Mouse (Mus musculus) CH12F3 (cell line): Measurements from ENCODE around the gene Apba1.

Source experiments
- in situ Hi-C: fragments of 300-500 bp; cut with MboI; formaldehyde crosslinking; loops from 2 replicates; pipeline ENCODE4 v1.14.3; 2020; ENCODE audit warnings: low sequenced_read_pairs

Apba1 gene

DNA sequence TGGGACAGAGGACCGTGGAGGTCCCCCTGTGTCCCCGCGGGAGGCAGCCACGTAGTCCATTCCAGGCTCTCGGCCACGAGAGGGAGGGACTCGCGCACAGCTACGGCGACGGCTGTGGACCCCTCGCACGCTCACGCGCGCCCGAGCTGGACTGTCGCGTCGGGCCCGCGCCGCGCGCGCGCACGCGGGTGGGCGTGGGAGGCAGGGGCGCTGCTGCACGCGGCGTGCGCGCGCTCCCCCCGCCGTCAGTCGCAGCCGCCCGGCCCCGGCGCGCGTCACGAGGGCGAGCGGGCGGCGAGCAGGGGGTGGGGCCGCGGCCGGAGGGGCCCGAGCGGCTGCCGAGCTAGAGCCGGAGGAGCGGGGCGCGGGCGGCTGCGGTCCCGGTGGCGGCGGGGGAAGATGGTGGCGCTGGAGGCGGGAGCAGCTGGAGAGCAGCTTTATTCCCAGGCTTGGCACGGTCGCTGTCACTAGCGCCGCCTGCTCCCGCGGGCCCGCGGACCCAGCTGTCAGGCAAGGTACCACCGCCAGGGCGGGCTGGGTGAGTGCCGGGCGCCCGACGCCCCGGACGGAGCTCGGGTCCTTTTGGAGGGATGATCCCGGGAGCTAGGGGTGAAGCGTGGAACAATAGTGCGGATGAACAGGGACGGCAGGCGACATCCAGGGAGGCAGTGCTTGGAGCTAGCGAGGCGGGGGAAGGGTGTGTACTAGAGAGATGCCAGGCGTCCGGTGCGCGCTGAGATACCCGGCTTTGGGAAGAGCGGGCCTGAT lies at the start of gene Apba1:
Gene Apba1 (plus strand): TSS at position 334 of the 768 bp plus-strand sequence.
- in situ Hi-C loops: no loop called here

DNA sequence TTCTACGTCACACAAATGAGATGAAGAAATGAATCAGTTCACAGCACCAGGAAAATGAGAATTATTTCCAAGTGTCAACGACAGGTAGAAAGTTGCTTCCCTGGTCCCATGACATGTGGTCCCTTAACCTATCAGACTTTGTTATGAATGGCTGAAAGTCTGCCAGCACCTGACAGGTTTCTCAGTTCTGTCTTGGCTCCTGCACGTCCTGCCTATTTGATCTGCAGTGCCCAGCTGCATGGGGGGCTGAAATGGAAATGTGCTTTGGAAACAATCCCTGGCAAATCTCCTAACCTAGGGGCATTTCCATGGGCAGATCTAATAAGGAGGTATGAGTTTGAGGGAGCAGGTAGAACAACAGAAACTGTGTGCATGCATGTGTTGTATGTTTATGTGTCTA lies 12.2 kb upstream of the Apba1 start:
- in situ Hi-C loops: no loop called here

DNA sequence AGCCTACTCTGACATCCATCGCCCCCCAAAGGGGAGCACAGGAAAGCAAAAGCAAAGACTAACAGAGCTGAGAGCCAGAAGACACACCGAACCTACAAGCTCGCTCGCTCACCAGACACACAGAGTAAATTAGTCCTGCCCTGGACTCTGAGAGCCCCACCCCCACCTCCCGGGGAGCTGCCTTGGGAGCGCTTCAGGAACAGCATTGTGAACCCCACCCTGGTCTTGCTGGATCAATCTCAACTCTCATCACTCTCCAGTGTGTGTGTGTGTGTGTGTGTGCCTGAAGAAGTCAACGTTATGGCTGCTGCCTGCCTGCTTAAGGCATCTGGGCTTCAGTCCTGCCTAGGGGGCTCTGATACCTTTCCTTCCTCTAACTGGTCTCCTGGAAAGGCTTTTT lies 1.7 kb upstream of the Apba1 start:
- in situ Hi-C loops: no loop called here

DNA sequence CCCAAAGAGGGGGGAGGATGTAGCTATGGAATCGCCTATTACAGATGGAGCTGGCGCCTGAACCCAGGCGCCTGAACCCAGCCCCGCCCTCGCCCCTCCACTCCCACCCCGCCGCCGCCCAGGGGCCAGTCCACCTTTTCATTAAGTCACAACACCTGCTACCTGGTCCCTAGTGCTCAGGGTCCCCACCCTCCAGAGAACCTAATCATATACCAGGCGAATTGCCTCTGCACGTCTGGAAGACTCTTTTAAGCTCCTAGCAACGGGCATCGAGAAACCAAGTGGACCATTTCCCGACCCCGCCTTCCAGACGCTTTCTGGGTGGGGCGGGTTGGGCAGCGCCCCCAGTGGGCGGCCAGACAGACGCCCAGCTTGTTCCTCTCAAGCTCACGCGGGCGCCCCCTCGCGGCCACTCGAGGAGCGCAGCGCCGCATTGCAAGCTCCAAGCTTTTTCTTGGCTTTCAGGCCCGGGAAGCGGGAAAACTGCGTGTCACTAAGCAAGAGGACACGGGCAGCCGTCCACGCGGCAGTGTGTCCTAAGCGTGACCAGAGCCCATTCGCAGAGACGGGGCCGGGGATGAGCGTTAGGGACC lies 630 bp upstream of the Apba1 start:
- in situ Hi-C loops: no loop called here

DNA sequence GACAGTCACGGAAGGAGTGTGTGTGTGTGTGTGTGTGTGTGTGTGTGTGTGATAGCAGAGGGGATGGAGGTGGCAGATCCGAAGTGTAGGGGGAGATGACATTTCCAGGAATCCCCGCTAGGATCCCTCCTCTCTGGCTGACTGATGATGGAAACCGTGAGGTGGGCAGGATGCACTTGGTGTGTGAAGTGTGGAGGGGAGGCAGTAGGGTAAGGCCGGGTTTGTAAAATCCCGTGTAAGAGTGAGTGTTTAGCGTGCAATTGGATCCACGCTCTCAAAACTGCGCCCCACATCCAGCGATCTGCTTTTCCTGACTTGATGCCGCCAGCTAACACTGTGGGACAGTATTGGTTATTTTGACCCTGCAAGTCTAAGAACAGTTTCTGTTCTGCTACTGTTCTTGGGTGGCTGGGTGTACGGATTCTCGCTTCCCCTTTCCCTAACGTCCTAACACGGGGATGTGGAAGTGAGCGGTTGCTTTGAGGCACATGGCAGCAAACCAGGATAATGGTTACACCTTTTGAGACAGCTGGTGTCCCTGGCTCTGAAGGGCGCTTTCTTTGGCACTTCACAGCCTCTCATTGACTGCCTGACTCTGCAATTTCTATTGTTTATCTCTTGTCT lies 747 bp downstream of the Apba1 start:
- in situ Hi-C loops: no loop called here

DNA sequence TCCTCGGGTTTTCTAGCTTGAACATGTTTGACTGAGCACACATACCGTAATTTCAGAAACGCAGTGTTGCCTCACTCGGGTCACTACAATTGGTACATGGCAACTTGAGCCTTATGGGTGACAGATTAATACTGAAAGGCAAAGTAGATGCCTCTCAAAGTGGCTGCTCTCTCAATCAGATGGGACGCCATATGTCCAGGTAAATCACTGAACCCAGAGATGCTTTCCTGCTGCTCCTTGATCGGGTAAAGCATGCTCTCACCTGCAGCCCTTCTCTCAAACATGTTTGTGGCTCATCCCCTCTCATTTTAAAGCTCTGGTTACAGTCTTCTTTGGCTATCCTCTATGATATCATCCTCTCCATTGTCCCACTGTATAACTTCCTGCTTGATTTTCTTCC lies 4.7 kb downstream of the Apba1 start:
- in situ Hi-C loops: no loop called here

DNA sequence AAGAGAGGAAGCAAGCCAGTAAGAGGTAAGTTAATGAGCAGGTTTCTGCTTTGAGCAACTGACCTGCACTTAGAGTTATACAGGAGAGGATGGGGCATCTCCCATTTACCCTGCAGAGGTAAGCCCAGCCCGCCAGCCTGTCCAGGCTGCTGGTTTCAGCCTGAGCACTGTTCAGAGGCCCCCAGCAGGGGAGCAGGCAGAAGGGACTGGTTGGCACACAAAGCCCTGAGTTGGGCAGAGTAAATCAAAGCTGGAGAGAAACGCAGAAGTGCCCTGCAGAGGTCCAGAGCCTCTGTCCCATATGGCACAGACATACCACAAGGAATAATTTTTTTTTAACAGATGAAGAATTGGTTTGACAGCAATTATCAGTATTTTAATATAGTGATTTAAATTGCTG lies 5.4 kb downstream of the Apba1 start:
- in situ Hi-C loops: no loop called here

DNA sequence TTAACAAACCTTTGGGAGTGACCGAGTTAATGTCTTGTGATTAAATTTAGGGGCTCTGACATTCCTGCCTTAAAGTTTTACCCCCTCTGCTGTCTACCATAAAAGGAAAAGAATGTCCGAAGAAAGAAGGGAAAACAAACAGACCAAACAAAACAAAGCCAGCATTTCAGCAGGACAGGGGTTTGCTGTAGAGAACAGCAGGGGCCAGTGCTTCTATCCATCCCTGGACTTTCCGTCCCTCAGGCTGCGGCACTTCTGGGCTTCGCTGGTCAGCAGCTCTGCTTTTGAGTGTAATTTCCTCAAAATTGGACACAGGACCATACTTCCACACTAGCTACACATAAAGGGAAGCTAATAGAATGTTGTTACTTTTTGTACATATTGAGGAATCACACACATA lies 10.2 kb downstream of the Apba1 start:
- in situ Hi-C loops: no loop called here

DNA sequence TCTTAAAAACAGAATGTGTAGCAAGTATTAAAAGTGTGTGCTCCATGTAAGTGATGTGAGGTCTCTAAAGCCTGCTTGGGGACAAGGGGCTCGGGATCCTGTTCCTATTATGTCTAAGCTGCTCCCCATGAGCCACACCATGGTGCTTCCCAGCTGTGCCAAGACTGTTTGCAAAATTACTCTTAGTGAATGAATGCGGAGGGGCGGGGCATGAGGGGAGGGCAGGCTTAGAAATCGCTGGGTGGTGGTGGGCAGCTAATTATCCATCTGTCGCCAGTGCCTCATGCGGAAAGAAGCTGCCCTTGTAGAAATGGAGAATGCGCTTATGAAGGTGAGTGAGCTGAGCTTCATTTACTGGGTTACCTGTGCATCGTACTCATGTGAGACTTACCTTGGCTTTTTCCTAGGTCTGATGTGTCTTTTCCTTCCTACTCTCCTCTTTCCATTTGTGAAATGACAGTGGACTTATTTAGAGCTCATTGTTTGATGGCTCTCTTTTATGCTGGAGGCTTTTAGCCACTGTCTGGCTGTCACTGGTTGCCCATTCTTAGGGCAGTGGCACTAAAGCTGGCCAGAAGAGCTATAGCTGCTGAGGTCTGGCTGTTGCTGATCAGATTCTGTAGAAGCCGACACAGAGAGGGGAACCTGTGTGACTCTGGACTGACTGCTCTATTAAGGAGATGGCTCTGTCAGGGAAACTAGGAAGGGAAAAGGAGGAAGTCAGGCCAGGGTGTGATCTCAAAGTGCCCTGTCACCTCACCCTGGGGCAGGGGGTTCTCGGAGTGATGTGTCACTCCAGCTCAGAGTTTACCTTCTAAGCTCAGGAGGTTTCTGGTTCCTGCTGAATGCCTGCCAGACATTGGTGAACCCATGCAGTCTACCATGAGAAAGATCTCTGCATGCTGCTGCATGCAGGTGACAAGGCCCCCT lies 12.1 kb downstream of the Apba1 start:
- in situ Hi-C loops: no loop called here

DNA sequence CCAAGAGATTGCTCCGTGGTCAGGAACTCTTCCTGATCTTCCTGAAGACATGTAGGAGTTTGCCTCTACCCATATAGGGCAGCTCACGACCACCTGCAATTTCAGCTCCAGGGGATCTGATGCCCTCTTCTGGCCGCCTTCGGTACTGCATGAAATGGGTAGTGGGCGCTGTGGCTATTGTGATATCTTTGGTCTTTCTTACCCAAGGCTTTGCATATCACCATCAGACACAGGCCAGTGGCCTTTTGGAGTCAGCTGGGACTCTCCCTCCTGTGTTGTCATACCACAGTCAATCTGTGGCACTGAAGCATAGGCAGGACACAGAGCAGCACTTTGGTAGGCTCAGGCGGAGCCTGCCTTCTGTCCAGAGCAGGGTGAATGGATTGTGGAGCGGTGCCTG lies 13.3 kb downstream of the Apba1 start:
- in situ Hi-C loops: no loop called here

DNA sequence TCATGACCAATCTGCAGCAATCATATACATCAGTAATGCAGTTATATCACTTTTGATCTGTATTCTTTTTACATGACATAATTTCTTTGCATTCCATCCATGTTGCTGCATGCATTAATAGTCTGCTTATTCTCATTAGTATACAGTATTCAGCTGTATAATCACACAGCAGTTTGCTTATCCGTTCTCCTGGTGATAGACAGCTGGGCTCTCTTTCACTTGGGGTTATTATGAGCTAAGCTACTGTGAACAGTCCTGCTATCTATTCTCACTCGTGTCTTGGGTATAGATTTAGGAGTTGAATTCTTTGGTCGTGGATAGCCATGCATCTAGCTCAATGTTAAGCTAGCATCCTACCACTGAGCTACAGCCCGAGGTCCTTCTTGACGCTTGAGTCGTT lies 16.7 kb downstream of the Apba1 start:
- in situ Hi-C loops: no loop called here

DNA sequence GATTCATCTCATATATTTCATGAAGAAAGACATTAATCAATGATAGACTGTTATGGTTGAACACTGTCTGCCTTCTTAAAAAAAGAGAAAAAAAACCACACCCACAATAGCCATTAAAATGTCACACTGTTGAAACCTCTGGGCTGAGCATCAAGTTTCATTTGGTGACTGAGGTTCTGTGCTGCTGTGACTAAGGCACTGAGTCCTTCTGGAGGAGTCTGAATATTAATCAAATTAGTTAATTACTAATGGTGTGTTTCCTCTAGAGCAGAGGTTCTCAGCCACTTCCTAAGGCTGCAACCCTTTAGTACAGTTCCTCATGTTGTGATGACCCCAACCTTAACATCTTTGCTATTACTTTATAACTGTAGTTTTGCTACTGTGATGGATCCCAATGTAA lies 20.4 kb downstream of the Apba1 start:
- in situ Hi-C loops: no loop called here

DNA sequence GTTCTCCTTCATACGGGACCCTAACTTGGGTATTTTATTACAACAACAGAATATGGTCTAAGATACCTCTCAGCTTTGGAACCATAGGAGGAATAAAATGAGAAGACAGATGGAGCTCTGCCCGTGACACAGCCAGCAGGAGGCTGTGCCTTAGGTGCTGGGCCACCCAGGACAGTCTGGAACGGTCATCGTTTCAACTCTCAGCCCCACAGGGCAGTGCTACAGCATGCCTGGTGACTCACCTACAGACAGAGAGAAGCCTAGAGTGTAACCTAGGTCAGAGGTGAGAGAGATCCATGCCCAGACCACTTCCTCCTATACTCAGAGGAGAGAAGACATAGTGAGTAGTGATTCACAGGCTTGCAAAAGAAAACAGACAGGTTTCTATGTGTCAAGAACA lies 21.4 kb downstream of the Apba1 start:
- in situ Hi-C loops: no loop called here

DNA sequence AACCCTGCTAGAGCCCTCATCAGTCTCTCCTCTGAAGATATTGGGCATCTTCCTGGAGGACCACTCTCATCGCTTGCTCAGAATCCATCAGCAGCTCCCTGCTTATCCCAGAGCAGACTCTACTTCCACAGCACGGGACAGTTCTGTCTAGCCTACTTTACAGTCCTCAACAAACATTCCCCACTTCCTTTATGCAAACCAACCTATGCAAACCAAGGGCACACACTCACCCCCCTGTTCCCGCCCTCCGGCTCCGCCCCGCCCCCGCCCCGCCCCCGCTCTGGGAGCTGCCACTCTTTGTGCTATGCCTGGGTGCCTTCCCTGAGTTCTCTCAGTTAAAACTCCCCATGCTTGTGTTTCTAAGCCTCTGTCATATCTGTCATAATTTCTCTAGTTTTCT lies 23.3 kb downstream of the Apba1 start:
- in situ Hi-C loops: no loop called here

DNA sequence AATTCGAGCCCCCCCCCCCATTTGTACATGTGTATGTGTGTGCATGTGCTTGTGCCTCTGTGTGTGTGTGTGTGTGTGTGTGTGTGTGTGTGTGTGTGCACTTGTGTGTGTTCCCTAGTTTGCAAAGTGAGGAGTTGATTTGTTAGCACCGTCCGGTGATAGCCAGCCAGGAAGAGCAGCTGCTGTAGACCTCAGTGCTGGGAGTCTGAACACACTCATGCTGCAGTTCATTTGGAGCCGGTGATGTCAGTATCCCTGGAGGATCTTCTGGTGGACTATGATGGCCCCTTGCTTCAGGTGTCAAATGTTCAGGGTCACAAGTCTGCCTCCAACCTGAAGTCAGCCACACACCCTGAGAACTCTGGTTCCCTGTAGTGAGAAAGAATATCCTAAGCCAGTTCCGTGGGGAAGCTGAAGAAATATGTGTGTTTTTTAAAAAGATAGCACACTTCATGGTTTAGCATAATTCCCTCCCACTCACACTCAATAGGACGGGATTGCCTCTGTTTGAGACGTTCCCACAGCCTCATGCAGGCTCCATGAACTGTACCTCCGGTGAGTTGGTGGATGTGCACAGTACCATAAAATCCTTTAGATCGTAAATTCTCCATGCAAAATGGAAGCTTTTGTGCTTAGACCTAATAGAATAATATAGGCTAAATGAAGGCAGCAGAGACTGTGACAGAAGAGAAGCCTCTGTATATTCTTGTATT lies 29.9 kb downstream of the Apba1 start:
- in situ Hi-C loops: no loop called here

DNA sequence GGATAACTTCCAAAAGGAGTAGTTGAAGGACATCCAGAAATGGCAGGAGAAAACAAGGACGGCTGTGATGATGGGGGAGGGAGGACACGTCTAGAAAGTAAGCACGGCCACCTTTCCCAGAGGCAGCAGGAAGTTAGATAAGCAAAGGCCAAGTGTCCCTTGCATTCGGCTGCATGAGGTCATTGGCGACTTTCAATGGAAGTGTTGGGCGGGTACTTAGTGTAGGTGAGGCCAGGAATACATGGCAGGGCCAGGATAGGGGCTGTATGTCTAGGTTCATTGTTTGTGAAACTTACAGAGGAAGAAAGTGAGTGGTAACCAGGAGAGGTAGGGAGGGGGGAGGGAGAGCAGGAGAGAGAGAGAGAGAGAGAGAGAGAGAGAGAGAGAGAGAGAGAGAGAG lies 33.0 kb downstream of the Apba1 start:
- in situ Hi-C loops: no loop called here

DNA sequence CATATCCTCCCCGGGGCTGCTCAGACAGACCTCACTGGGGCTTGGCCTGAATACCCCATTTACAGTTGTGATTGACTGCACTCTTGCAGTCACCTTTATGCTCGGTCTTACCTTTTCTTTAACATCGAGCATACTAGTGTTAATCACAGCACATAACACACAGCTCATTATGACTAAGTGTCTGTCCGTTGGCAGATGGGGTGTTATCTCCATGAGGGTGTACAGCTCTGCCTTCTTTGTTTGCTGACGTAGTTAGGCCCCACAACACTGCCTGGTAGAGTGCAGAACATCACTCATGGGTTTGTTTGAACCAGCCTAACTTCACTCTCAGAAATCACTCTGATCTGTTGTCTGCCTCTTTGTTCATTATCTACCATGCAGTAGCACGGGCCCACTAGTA lies 33.9 kb downstream of the Apba1 start:
- in situ Hi-C loops: no loop called here

DNA sequence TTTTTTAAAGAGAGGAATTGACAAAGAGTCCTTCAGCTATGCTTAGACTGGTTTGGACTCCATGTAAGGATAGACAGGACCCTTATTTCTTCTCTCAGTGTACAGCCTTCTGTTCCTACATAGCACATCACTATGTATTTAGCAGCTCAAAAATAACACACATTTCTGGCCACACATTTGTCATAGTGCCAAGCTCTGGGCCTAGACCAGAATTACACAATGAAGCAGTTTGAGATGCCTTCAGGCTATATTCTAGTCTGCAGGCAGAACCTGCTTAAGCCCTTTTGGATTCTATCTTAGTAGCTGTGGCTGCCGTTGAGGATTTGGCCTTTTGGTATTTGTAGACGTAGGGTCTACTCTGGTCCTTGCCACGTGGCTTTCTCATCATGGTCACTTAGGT lies 35.8 kb downstream of the Apba1 start:
- in situ Hi-C loops: no loop called here

DNA sequence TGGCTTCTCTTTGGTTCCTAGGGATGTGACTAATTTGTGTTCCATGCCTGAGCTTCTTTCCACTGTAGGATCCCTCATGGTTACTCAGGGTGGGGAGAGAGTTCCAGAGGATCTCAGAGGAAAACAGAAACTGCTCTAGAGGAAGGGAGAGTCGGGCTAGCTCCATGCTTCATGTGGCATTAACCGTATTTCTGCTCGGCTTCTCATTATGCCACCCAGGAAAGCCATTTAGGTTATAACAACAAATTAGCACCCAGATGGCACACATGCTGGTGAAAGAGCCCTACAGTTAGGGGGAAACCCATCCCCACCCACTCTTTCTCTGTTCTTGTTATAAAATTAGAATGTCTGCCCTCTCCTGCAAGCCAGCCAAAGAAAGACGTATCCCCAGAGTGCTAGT lies 36.5 kb downstream of the Apba1 start:
- in situ Hi-C loops: no loop called here

DNA sequence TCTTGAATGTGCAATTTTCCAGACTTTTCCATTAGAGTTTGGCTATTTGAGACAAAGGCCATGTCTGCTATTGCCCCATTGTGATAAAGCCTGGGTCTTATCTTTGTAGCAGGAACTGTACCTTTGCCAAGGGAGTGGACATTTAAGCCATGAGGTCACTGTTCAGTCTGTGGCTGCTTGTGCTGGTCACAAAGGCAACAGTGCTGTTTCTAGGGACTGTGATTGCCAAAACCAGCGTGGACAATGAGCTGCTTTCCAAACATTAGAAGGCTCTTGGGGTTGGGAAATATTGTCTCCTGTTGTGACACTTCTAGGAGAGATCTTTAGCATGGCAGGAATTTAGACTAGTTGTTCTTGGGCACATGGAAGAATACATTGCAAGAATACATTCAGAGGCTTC lies 42.5 kb downstream of the Apba1 start:
- in situ Hi-C loops: no loop called here
